Comparison of ENCODE assay signal across 22 mouse cellular contexts in genomic region chr9:45084556-45084955, GRCm38 (mm10). TPM values are rescaled to one million over a fixed set of nuclear protein-coding genes. Genes with fewer than 3 reads are reported as not detected.
DNase-seq lines count a peak whose midpoint lies in the region; ATAC-seq lines count a peak whose summit lies in the region.
"Had no signal": no experiment of that assay in that cellular context is flagged by ENCODE, and none has a peak within 500 bp of the region (broad histone marks: within the 10 kb centered on the region; RNA-seq: fewer than 3 reads in every experiment).

No protein-coding gene starts in this region.

- peak; percentile 92 for ATAC-seq in granulocyte monocyte progenitor cell, adult 5-6 weeks (replicated peaks; ENCODE audit: poor library complexity, severe bottlenecking)
- ATAC-seq: forebrain, embryonic 16.5 days; intestine, embryonic 15.5 days; midbrain, embryonic 16.5 days had no signal

- no peaks in the 10 kb centered on the region for H3K36me3 ChIP-seq in splenic B cell, adult 2 months (ENCODE audit: control insufficient read depth, insufficient read depth, low read length, poor library complexity, severe bottlenecking)
- H3K36me3 ChIP-seq: embryonic facial prominence, embryonic 13.5 days; heart, embryonic 12.5 days; intestine, embryonic 15.5 days; liver, embryonic 13.5 days; stomach, embryonic 15.5 days had no signal

- no peaks in the 10 kb centered on the region for H3K27me3 ChIP-seq in splenic B cell, adult 2 months (ENCODE audit: control insufficient read depth, insufficient read depth, low read length, poor library complexity, severe bottlenecking)
- H3K27me3 ChIP-seq: intestine, embryonic 15.5 days; liver, embryonic 13.5 days; stomach, embryonic 15.5 days had no signal

- DNase-seq in cerebellum, postnatal 25 days, result peak; percentile 28 to 29
- no peak for DNase-seq in cerebellum, postnatal 4 days (ENCODE audit: low spot score in 2 of 2)
- peak; percentile 11 for DNase-seq in lung, postnatal 36 days
- no peak for DNase-seq in lung, postnatal 25 days (ENCODE audit: low spot score)
- peak; percentile 24 for DNase-seq in splenic B cell, adult 2 months (ENCODE audit: low read depth, low spot score)
- DNase-seq in T-cell, adult 2 months (ENCODE audit: low spot score), result no peak
- DNase-seq: adrenal gland, adult 2 months; gastrocnemius, postnatal 36 days; heart, postnatal 14 days; kidney, postnatal 36 days; liver, embryonic 13.5 days; lung, postnatal 10 days; retina, postnatal 1 day; right cerebral cortex, postnatal 4 days; thymus, adult 18-20 months had no signal

RNA-seq across cellular contexts. Expression of gene Jaml, which starts 5.6 kb away (rescaled TPM):
- 0.51 TPM in 1 of 2 replicates, not detected in the other for total RNA-seq in granulocyte monocyte progenitor cell, adult 5-6 weeks (2014; fragmentation: Nextera tagmentation)
- 2.4 and 3.4 TPM in 2 replicates for total RNA-seq in granulocyte monocyte progenitor cell, adult 5-6 weeks (2017)

RNA-seq across cellular contexts. Expression of gene Mpzl3, which starts 29.6 kb away (rescaled TPM):
- total RNA-seq in granulocyte monocyte progenitor cell, adult 5-6 weeks (2014; fragmentation: Nextera tagmentation), result 0.19 TPM in 1 of 2 replicates, not detected in the other
- total RNA-seq in granulocyte monocyte progenitor cell, adult 5-6 weeks (2017), result 1.2 and 2.2 TPM in 2 replicates

RNA-seq across cellular contexts. Expression of gene Scn2b, which starts 33.0 kb away (rescaled TPM):
- total RNA-seq in granulocyte monocyte progenitor cell, adult 5-6 weeks (2014; fragmentation: Nextera tagmentation), result not detected in 2 replicates
- not detected in 2 replicates for total RNA-seq in granulocyte monocyte progenitor cell, adult 5-6 weeks (2017)

RNA-seq across cellular contexts. Expression of gene Mpzl2, which starts 45.0 kb away (rescaled TPM):
- not detected in 2 replicates for total RNA-seq in granulocyte monocyte progenitor cell, adult 5-6 weeks (2014; fragmentation: Nextera tagmentation)
- total RNA-seq in granulocyte monocyte progenitor cell, adult 5-6 weeks (2017), result not detected in 2 replicates

RNA-seq across cellular contexts. Expression of gene Scn4b, which starts 53.6 kb away (rescaled TPM):
- total RNA-seq in granulocyte monocyte progenitor cell, adult 5-6 weeks (2014; fragmentation: Nextera tagmentation), result not detected in 2 replicates
- total RNA-seq in granulocyte monocyte progenitor cell, adult 5-6 weeks (2017), result not detected in 2 replicates

Comparison
In these comparisons a context has a peak if more than half of its experiments do, and no peak if none do; other contexts are left out.
1. DNase-seq: peak in cerebellum, postnatal 25 days (2 of 2), lung, postnatal 36 days (single experiment) and splenic B cell, adult 2 months (single experiment); none in cerebellum, postnatal 4 days (0 of 2), lung, postnatal 25 days (single experiment) and T-cell, adult 2 months (single experiment).